Mouse (Mus musculus) liver, embryonic 14.5 days (tissue): Measurements from ENCODE around the gene Prtg.

Experiments used
- CTCF ChIP-seq: IDR thresholded peaks from 2 replicates; pipeline ENCODE4 v1.5.1; 2016; ENCODE audit warnings: antibody characterized with exemption, low read depth, control low read depth
- EP300 ChIP-seq: IDR thresholded peaks from 2 replicates; pipeline ENCODE4 v1.6.1; 2016; ENCODE audit warnings: antibody characterized with exemption, low read depth

GRCm38 (mm10) chr9:72856721-72857120 lies 50.0 kb downstream of the Prtg start:
- TF ChIP-seq CTCF = no peak
- no peak for TF ChIP-seq EP300
